Mouse (Mus musculus): ENCODE measurements around the gene Stk32b.

Stk32b gene

GRCm38 (mm10) chr5:37659177-37659576, 57.8 kb downstream of the Stk32b start:
- CTCF ChIA-PET, result no interaction called here

GRCm38 (mm10) chr5:37657741-37658140, 59.2 kb downstream of the Stk32b start:
- CTCF ChIA-PET, result no interaction called here

- CTCF ChIA-PET, result no interaction called here
Measured at GRCm38 (mm10) chr5:37655208-37655607, 61.8 kb downstream of the Stk32b start.

- CTCF ChIA-PET, result no interaction called here
Measured at GRCm38 (mm10) chr5:37650681-37651211, 66.2 kb downstream of the Stk32b start.

- CTCF ChIA-PET, result no interaction called here
Measured at GRCm38 (mm10) chr5:37650089-37650601, 66.8 kb downstream of the Stk32b start.

GRCm38 (mm10) chr5:37644082-37644481, 72.9 kb downstream of the Stk32b start:
- CTCF ChIA-PET, result no interaction called here

GRCm38 (mm10) chr5:37642486-37642885, 74.5 kb downstream of the Stk32b start:
- CTCF ChIA-PET, result no interaction called here

GRCm38 (mm10) chr5:37634791-37635190, 82.2 kb downstream of the Stk32b start:
- CTCF ChIA-PET, result no interaction called here

- CTCF ChIA-PET, result no interaction called here
Measured at GRCm38 (mm10) chr5:37627437-37628163, 89.4 kb downstream of the Stk32b start.

- CTCF ChIA-PET, result no interaction called here
Measured at GRCm38 (mm10) chr5:37611874-37612273, 105.1 kb downstream of the Stk32b start.

GRCm38 (mm10) chr5:37599566-37599965, 117.4 kb downstream of the Stk32b start:
- CTCF ChIA-PET, result no interaction called here

- CTCF ChIA-PET, result no interaction called here
Measured at GRCm38 (mm10) chr5:37598271-37598670, 118.7 kb downstream of the Stk32b start.

GRCm38 (mm10) chr5:37592411-37592810, 124.6 kb downstream of the Stk32b start:
- CTCF ChIA-PET, result no interaction called here

- CTCF ChIA-PET, result no interaction called here
Measured at GRCm38 (mm10) chr5:37587861-37588260, 129.1 kb downstream of the Stk32b start.

GRCm38 (mm10) chr5:37586071-37586470, 130.9 kb downstream of the Stk32b start:
- CTCF ChIA-PET, result no interaction called here

GRCm38 (mm10) chr5:37575427-37575826, 141.5 kb downstream of the Stk32b start:
- CTCF ChIA-PET, result no interaction called here

GRCm38 (mm10) chr5:37557274-37557815, 159.6 kb downstream of the Stk32b start:
- CTCF ChIA-PET, result no interaction called here

- CTCF ChIA-PET, result no interaction called here
Measured at GRCm38 (mm10) chr5:37554231-37554630, 162.7 kb downstream of the Stk32b start.

- CTCF ChIA-PET, result no interaction called here
Measured at GRCm38 (mm10) chr5:37551649-37552048, 165.3 kb downstream of the Stk32b start.

- CTCF ChIA-PET, result no interaction called here
Measured at GRCm38 (mm10) chr5:37535726-37536293, 181.2 kb downstream of the Stk32b start.

GRCm38 (mm10) chr5:37535227-37535626, 181.7 kb downstream of the Stk32b start:
- CTCF ChIA-PET, result no interaction called here

- CTCF ChIA-PET, result no interaction called here
Measured at GRCm38 (mm10) chr5:37525363-37525762, 191.6 kb downstream of the Stk32b start.

GRCm38 (mm10) chr5:37520441-37520840, 196.5 kb downstream of the Stk32b start:
- CTCF ChIA-PET, result no interaction called here
